Mouse (Mus musculus): ENCODE results near the gene Chd5.
A peak's percentile ranks its signal among the peaks of the same experiment; 100 is the strongest.

Chd5 gene

GRCm38 (mm10) chr4:152318517-152319234 lies 19.8 kb upstream of the Chd5 start, which contains the start of gene Rnf207:
Rnf207 (minus strand) TSS chr4:152318993.
- peak; percentile 41 for DNase-seq (ENCODE audit: low spot score)

- no peak for DNase-seq (ENCODE audit: low spot score)
These were observed 17.0 kb upstream of the Chd5 start for GRCm38 (mm10) chr4:152321464-152321863.

GRCm38 (mm10) chr4:152324641-152325562 lies 13.5 kb upstream of the Chd5 start:
- no peak for DNase-seq (ENCODE audit: low spot score)

DNA sequence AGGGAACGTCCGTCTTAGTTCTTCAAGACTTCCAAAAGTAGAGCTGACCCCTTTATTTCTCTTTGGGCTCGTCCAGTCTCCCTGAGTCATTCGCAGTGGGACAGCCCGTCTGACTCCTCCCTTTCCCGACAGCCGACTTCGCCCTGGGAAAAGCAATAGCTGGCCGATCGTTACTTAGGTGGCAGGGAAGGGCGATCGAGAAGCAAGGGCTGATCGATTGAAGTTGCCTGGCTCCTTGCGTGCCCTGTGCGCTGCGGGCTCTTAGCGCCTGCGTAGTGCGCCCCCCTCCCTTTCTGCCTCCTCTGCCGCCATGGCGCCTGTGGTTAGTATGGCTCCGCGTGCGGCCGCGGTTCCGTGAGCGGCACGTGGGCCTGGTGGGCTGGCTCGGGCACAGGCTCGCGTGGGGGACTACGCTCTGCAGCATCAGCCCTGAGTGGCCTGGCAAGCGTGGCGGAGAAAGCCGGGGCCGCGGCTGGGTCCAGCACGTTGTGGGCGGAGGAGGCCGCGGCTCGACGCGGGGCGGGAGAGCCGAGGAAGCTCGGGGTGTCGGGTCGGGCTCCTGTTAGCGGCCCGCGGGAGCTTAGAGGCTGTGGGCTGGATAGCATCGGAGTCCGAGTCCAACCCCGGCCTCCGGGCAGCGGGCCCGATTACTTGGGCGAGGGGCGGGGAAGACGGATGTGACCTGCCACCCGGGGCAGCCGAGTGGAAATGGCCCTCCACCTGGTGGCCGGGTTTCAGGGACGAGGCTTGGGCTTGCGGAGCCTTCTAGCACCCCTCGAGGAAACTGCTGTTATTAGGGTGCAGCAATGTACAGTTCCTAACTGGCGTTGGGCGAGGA lies 12.7 kb upstream of the Chd5 start, which contains the start of gene Rpl22:
Rpl22 (plus strand) TSS at position 169 of the 838 bp plus-strand sequence.
- DNase-seq (ENCODE audit: low spot score), result peak; percentile 77

GRCm38 (mm10) chr4:152326543-152326942 lies 11.9 kb upstream of the Chd5 start:
- DNase-seq (ENCODE audit: low spot score), result no peak

DNA sequence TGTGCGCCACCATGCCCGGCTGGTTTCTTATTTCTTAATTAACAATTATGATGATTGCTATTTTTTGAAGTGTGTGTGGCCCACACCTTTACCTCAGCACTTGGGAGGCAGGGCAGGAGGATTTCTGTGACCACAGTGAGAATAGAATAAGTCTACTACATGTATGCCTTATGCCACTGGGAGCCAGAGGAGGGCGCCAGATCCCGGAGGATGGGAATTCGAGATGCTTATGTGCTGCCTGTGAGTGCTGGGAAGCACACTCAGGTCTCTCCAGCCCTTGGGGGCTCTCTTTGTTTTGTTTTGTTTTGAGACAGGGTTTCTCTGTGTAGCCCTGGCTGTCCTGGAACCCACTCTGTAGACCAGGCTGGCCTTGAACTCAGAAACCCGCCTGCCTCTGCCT lies 9.8 kb upstream of the Chd5 start:
- DNase-seq (ENCODE audit: low spot score), result no peak

- peak; percentile 58 for DNase-seq (ENCODE audit: low spot score)
These were observed 5.5 kb upstream of the Chd5 start for GRCm38 (mm10) chr4:152332952-152333351.

- no peak for DNase-seq (ENCODE audit: low spot score)
These were observed 4.9 kb upstream of the Chd5 start for GRCm38 (mm10) chr4:152333587-152333986.

GRCm38 (mm10) chr4:152337772-152338171 lies 679 bp upstream of the Chd5 start:
- no peak for DNase-seq (ENCODE audit: low spot score)

DNA sequence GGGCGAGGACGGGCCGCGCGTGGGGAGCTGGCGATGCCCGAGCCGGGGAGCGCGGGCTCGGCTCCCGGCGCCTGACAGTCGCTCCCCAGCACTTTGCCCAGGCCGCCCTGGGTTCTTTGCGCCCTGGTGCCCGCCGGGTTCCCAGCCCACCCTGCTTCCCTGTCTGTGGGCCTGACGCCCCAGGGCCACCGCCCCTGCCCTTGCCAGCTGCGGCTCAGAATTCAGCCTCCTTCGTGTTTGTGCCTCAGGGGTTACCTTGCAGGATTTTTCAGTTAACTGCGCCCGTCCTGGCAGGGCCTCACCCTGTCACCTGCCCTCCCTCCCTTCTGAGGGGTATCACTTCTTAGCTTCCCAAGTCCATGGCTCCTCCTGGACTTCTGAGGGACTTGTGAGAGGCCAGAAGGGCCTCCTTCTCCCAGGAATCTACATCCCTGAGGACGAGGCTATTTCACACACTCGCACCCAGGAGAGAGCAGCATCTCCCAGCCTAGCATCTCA lies 891 bp downstream of the Chd5 start:
- no peak for DNase-seq (ENCODE audit: low spot score)

DNA sequence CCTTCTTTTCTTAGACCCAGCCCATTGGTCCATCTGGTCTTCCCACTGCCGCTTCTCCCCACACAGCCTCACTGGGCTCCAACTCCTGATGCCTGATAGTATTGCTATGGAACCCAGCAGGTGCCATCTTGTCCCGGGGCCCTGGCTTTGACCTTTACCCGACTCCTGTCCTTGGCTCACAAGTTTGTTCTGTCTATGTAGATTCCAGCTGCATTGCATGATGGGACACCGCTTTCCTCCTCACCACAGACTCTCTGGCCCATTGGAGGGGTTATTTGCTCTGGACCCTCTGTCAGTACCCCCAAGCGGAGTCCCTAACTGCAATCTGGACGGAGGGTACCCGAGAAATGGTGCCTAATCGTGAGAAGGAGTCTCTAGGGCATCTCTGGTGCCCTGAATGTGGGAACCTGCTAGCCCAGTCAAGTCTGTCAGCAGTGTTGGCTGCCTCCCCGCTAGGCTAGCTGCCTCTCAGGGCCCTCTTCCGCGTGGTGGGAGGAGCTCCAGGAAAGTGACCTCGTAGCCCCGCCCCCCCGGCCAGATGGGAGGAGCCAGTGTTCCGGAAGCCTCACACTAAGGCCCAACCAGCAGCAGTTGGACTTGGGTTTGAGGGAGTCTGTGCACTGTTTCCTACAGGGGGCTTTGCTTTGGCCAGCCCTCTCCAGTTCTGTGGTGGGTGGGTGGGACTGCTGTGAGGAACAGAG lies 2.3 kb downstream of the Chd5 start:
- no peak for DNase-seq (ENCODE audit: low spot score)

DNA sequence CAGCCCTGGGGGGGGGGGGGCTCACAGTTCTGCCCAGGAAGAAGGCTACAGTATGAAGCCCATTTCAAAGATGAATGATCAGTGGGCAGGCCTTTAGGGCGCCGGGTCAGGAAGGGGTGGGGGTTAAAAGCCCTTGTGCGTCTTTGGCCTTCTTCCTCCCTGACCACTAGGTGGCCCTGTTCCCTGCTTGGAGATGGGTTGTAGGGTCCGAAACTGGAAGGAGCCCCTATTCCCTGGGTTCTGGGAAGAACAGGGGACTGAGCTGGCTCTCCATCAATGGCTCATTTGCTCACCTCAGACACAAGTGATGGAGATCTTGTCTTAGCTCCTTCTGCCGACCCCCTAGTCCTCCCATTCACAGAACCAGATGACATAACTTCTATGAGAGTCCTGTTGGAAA lies 4.8 kb downstream of the Chd5 start:
- peak; percentile 13 for DNase-seq (ENCODE audit: low spot score)

DNA sequence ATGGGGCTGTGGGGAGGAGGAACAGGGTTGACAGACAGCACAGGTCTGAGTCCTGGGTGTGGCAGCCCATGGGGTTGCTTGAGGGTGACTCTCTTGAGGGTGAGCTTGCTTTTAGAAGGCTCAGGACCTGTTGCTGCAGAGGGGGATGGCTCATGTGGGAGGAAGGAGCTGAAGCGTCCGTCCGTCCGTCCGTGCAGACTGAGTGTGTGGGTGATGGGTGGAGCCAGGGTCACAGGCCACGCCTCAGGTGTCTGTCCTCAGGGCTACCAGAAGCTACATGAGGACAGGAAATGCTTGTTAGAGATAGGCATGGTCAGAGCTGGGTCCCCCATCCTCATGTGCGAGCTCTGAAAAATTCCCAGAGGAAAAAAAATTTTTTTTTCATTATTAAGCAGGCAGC lies 6.2 kb downstream of the Chd5 start:
- DNase-seq (ENCODE audit: low spot score), result no peak

GRCm38 (mm10) chr4:152345120-152345889 lies 6.9 kb downstream of the Chd5 start:
- DNase-seq (ENCODE audit: low spot score), result peak; percentile 11

DNA sequence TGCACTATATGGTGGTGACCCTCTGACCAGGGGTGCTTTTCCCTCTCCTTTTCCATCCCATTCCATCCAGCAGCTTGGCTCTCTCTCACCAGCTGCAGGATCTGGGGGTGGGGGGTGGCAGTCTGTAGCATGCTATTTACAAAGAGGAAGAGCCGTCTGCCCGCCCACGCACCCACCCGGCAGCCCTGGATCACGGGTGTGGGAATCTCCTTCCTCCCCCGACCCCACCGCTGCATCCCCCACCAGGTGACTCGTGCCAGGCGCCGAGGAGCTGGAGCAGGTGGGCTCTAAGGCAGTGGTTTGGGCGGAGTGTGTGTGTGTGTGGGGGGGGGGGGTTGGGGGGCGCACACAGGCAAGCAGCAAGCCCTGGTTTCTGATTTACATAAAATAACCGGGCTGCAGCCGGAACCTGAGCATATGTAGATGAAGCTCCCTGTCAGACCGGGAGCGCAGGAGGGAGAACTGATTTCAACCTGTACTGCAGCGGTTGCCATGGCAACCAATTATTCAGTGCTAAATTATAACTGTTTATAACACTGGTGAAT lies 11.5 kb downstream of the Chd5 start:
- DNase-seq (ENCODE audit: low spot score), result no peak

- no peak for DNase-seq (ENCODE audit: low spot score)
These were observed 12.4 kb downstream of the Chd5 start for GRCm38 (mm10) chr4:152350722-152351421.

DNA sequence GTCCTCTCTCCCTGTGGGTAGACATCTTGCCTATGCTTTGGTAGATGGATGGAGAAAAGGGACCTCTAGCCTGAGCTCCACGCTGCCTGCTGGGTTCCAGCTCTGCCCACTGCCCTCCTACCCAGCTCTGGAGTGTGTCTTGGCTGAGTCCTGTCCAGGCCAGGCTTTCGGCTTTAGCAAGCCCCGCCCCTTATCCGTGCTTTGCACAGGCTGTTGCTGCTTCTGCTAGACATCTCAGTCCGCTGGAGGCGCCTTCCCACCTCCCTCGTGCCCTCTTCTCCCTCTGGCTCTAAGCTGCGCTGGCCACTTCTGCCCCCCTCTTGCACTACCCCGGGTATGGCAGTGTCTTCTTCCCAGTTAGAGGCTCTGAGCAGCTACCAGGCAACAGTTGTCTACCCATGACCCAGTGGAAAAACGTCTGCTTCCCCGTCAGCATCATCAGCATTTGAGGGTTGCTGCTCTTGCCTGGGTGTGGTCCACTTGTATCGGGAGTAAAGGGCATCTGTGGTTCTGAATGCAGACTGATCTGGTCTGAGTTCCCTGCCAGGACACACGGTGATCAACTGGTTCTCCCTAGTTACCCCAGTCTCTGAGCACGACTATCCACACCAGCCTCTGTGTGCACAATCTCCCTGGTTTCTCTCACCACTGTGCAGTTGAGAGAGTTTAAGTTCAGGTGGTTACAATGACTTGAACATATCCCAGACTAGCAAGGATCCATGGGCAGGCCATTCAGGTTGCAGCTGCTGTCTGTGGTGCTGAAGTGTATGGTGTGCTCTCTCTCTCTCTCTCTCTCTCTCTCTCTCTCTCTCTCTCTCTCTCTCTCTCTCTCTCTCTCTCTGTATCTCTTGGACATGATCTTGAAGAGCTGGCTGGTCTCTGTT lies 13.2 kb downstream of the Chd5 start:
- no peak for DNase-seq (ENCODE audit: low spot score)

- no peak for DNase-seq (ENCODE audit: low spot score)
These were observed 15.6 kb downstream of the Chd5 start for GRCm38 (mm10) chr4:152353886-152354637.
